Mouse (Mus musculus): ENCODE results near the gene Pola1. TPM values are rescaled to one million over a fixed set of nuclear protein-coding genes. Genes with fewer than 3 reads are reported as not detected.

Pola1 gene
- 10.3 and 11.0 TPM in 2 replicates for polyA plus RNA-seq (2015; fragmentation: Nextera tagmentation; extraction: Ambion mirVana)

GRCm38 (mm10) chrX:93631657-93632449 is at the start of gene Pola1:
Gene Pola1, minus strand, starts transcription at chrX:93632155.
- Histone ChIP-seq H3K27me3 (no peaks in the 10 kb centered on the region), H3K36me3 (no peaks in the 10 kb centered on the region), H3K27ac (replicated peaks) (peak within 1 kb of the TSS; percentile 68), H3K9ac (replicated peaks) (peak within 1 kb of the TSS; percentile 47), H3K9me3 (no peaks in the 10 kb centered on the region), H3K4me1 (peaks cover 11% of the 10 kb centered on the region; the same call in 1 of the 2 replicates), H3K4me3 (peak within 1 kb of the TSS; percentile 56), H3K4me2 (replicated peaks) (peak within 1 kb of the TSS; percentile 52)
- ATAC-seq (replicated peaks) = peak; percentile 98
- 23% methylated on average over 53 of the region's 53 CpGs for WGBS

GRCm38 (mm10) chrX:93676228-93676627 is 44.3 kb upstream of the Pola1 start:
- no peak overlapping the region for H3K9ac ChIP-seq (replicated peaks)
- peak overlapping the region; percentile 43 for H3K4me3 ChIP-seq
- H3K27me3 ChIP-seq = no peaks in the 10 kb centered on the region
- H3K4me2 ChIP-seq (replicated peaks) = peak overlapping the region; percentile 45
- peak overlapping the region; percentile 92 for H3K27ac ChIP-seq (replicated peaks)
- H3K9me3 ChIP-seq = no peaks in the 10 kb centered on the region
- ATAC-seq (replicated peaks) = no peak
- H3K4me1 ChIP-seq = peaks cover 3% of the 10 kb centered on the region; the same call in 1 of the 2 replicates
- WGBS = 63% methylated on average over 2 of the region's 2 CpGs
- H3K36me3 ChIP-seq = no peaks in the 10 kb centered on the region

GRCm38 (mm10) chrX:93674836-93675795 is 43.2 kb upstream of the Pola1 start:
- no peaks in the 10 kb centered on the region for H3K27me3 ChIP-seq
- no peaks in the 10 kb centered on the region for H3K9me3 ChIP-seq
- peak overlapping the region; percentile 92 for H3K27ac ChIP-seq (replicated peaks)
- H3K9ac ChIP-seq (replicated peaks) = peak overlapping the region; percentile 57
- H3K4me3 ChIP-seq = peak overlapping the region; percentile 43
- no peaks in the 10 kb centered on the region for H3K36me3 ChIP-seq
- WGBS = 25% methylated on average over 19 of the region's 19 CpGs
- peaks cover 3% of the 10 kb centered on the region; the same call in 1 of the 2 replicates for H3K4me1 ChIP-seq
- ATAC-seq (replicated peaks) = peak; percentile 100
- peak overlapping the region; percentile 45 for H3K4me2 ChIP-seq (replicated peaks)

- Histone ChIP-seq H3K27me3 (no peaks in the 10 kb centered on the region), H3K4me2 (replicated peaks) (peak overlapping the region; percentile 45), H3K4me1 (peaks cover 3% of the 10 kb centered on the region; the same call in 1 of the 2 replicates), H3K36me3 (no peaks in the 10 kb centered on the region), H3K4me3 (peak overlapping the region; percentile 43), H3K9ac (replicated peaks) (0 out of 2 replicates have a peak overlapping the region, but pooled peaks have one; percentile 57), H3K9me3 (no peaks in the 10 kb centered on the region), H3K27ac (replicated peaks) (peak overlapping the region; percentile 92)
- ATAC-seq (replicated peaks) = peak; percentile 21
- 52% methylated on average over 3 of the region's 3 CpGs for WGBS
These were observed 42.5 kb upstream of the Pola1 start for GRCm38 (mm10) chrX:93674432-93674831.

- H3K4me3 ChIP-seq = no peak overlapping the region
- no peaks in the 10 kb centered on the region for H3K36me3 ChIP-seq
- H3K27me3 ChIP-seq = no peaks in the 10 kb centered on the region
- no peaks in the 10 kb centered on the region for H3K9me3 ChIP-seq
- H3K9ac ChIP-seq (replicated peaks) = no peak overlapping the region
- ATAC-seq (replicated peaks) = no peak
- H3K27ac ChIP-seq (replicated peaks) = no peak overlapping the region
- no peak overlapping the region for H3K4me2 ChIP-seq (replicated peaks)
- WGBS = 89% methylated on average over 4 of the region's 4 CpGs
- no peaks in the 10 kb centered on the region for H3K4me1 ChIP-seq
These were observed 32.8 kb upstream of the Pola1 start for GRCm38 (mm10) chrX:93664787-93665186.

GRCm38 (mm10) chrX:93663919-93664586 is 32.1 kb upstream of the Pola1 start:
- Histone ChIP-seq H3K27me3 (no peaks in the 10 kb centered on the region), H3K9ac (replicated peaks) (no peak overlapping the region), H3K36me3 (no peaks in the 10 kb centered on the region), H3K4me1 (no peaks in the 10 kb centered on the region), H3K9me3 (no peaks in the 10 kb centered on the region), H3K4me3 (no peak overlapping the region), H3K27ac (replicated peaks) (no peak overlapping the region), H3K4me2 (replicated peaks) (no peak overlapping the region)
- 92% methylated on average over 5 of the region's 5 CpGs for WGBS
- ATAC-seq (replicated peaks) = no peak

GRCm38 (mm10) chrX:93655153-93655552 is 23.2 kb upstream of the Pola1 start:
- ATAC-seq (replicated peaks) = no peak
- Histone ChIP-seq H3K9me3 (no peaks in the 10 kb centered on the region), H3K4me3 (no peak overlapping the region), H3K9ac (replicated peaks) (no peak overlapping the region), H3K4me2 (replicated peaks) (no peak overlapping the region), H3K4me1 (no peaks in the 10 kb centered on the region), H3K36me3 (no peaks in the 10 kb centered on the region), H3K27ac (replicated peaks) (no peak overlapping the region), H3K27me3 (no peaks in the 10 kb centered on the region)
- 78% methylated on average over 5 of the region's 5 CpGs for WGBS

GRCm38 (mm10) chrX:93654218-93655002 is 22.5 kb upstream of the Pola1 start, which contains the start of gene Pcyt1b:
Gene Pcyt1b, plus strand, starts transcription at chrX:93654863.
- Histone ChIP-seq H3K9ac (replicated peaks) (no peak within 1 kb of the TSS), H3K27ac (replicated peaks) (no peak within 1 kb of the TSS), H3K4me3 (no peak within 1 kb of the TSS), H3K9me3 (no peaks in the 10 kb centered on the region), H3K36me3 (no peaks in the 10 kb centered on the region), H3K4me1 (no peaks in the 10 kb centered on the region), H3K27me3 (no peaks in the 10 kb centered on the region), H3K4me2 (replicated peaks) (no peak within 1 kb of the TSS)
- ATAC-seq (replicated peaks) = no peak
- 12% methylated on average over 3 of the region's 3 CpGs for WGBS

GRCm38 (mm10) chrX:93650738-93651137 is 18.8 kb upstream of the Pola1 start:
- ATAC-seq (replicated peaks) = no peak
- Histone ChIP-seq H3K36me3 (no peaks in the 10 kb centered on the region), H3K4me1 (no peaks in the 10 kb centered on the region), H3K4me2 (replicated peaks) (no peak overlapping the region), H3K27me3 (no peaks in the 10 kb centered on the region), H3K9me3 (no peaks in the 10 kb centered on the region), H3K9ac (replicated peaks) (no peak overlapping the region), H3K4me3 (no peak overlapping the region), H3K27ac (replicated peaks) (no peak overlapping the region)
- WGBS = 94% methylated on average over 2 of the region's 2 CpGs

GRCm38 (mm10) chrX:93644022-93644421 is 12.1 kb upstream of the Pola1 start:
- no peak for ATAC-seq (replicated peaks)
- no peaks in the 10 kb centered on the region for H3K27me3 ChIP-seq
- H3K9me3 ChIP-seq = no peaks in the 10 kb centered on the region
- H3K4me1 ChIP-seq = no peaks in the 10 kb centered on the region
- no peak overlapping the region for H3K27ac ChIP-seq (replicated peaks)
- no peak overlapping the region for H3K9ac ChIP-seq (replicated peaks)
- H3K4me2 ChIP-seq (replicated peaks) = no peak overlapping the region
- no peak overlapping the region for H3K4me3 ChIP-seq
- H3K36me3 ChIP-seq = no peaks in the 10 kb centered on the region

- Histone ChIP-seq H3K27ac (replicated peaks) (no peak overlapping the region), H3K4me1 (no peaks in the 10 kb centered on the region), H3K4me2 (replicated peaks) (no peak overlapping the region), H3K27me3 (no peaks in the 10 kb centered on the region), H3K9me3 (no peaks in the 10 kb centered on the region), H3K9ac (replicated peaks) (no peak overlapping the region), H3K36me3 (no peaks in the 10 kb centered on the region), H3K4me3 (no peak overlapping the region)
- no peak for ATAC-seq (replicated peaks)
- WGBS = 81% methylated on average over 3 of the region's 3 CpGs
These were observed 11.6 kb upstream of the Pola1 start for GRCm38 (mm10) chrX:93643600-93643999.

Measured in forebrain, embryonic 15.5 days (tissue).